18 mouse cellular contexts compared by ENCODE assay signal in genomic region chr9:47433185-47433584, GRCm38 (mm10).
"Had no signal": no experiment of that assay in that cellular context is flagged by ENCODE, and none has a peak within 500 bp of the region (broad histone marks: within the 10 kb centered on the region; RNA-seq: fewer than 3 reads in every experiment).

No protein-coding gene starts in this region.

- H3K36me3 ChIP-seq: midbrain, embryonic 10.5 days; midbrain, embryonic 13.5 days; neural tube, embryonic 13.5 days; neural tube, embryonic 15.5 days had no signal

- H3K27me3 ChIP-seq: midbrain, embryonic 13.5 days; neural tube, embryonic 15.5 days had no signal

- H3K27ac ChIP-seq: midbrain, embryonic 10.5 days; midbrain, embryonic 13.5 days; neural tube, embryonic 13.5 days; neural tube, embryonic 15.5 days had no signal

- DNase-seq: lung, adult 18-20 months; lung, embryonic 14.5 days; lung, postnatal 10 days; lung, postnatal 4 days; retina, postnatal 1 day; right cerebral cortex, adult 18-20 months; right cerebral cortex, postnatal 25 days; right cerebral cortex, postnatal 4 days; spleen, adult 18-20 months; thymus, adult 18-20 months; thymus, postnatal 14 days; thymus, postnatal 36 days had no signal

- H3K4me3 ChIP-seq: midbrain, embryonic 10.5 days; midbrain, embryonic 13.5 days; myocyte; neural tube, embryonic 13.5 days; neural tube, embryonic 15.5 days had no signal

- H3K4me2 ChIP-seq: lung, embryonic 14.5 days; midbrain, embryonic 13.5 days; neural tube, embryonic 13.5 days; neural tube, embryonic 15.5 days had no signal

- H3K9ac ChIP-seq: lung, embryonic 14.5 days; midbrain, embryonic 13.5 days; neural tube, embryonic 13.5 days; neural tube, embryonic 15.5 days had no signal

- ATAC-seq: midbrain, embryonic 13.5 days; midbrain, embryonic 16.5 days had no signal

- H3K9me3 ChIP-seq: midbrain, embryonic 10.5 days; midbrain, embryonic 13.5 days; neural tube, embryonic 13.5 days; neural tube, embryonic 15.5 days had no signal

- H3K4me1 ChIP-seq: midbrain, embryonic 13.5 days; neural tube, embryonic 13.5 days had no signal
